Mouse (Mus musculus) spleen, adult 2 months (tissue): Measurements from ENCODE around the gene Trmt11.

ENCODE experiments used
- CTCF ChIP-seq: fragments of 200-500 bp; IDR thresholded peaks from 2 replicates; pipeline ENCODE4 v1.5.1; 2011; ENCODE audit warnings: mild to moderate bottlenecking, inconsistent platforms; ENCODE audit not compliant: insufficient read depth, insufficient read length, insufficient replicate concordance; ENCODE audit errors: extremely low read depth
- POLR2A ChIP-seq: fragments of 200-500 bp; IDR thresholded peaks from 2 replicates; pipeline ENCODE4 v1.6.1; 2011; ENCODE audit warnings: low read depth, low read length, inconsistent platforms

DNA sequence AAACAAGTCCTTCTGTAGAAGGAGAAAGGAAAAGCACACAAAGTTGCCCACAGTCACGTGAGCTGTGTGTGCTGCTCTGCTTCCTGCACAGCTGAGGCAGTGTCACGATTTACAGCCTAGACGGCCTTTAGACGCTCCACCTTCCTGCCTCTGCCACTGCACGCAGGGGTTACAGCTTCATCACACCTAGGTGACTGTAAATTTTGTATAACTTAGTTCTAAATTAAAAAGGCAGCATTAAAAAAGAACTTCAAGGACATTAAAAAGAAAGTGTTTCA lies 62.1 kb downstream of the Trmt11 start:
- TF ChIP-seq CTCF (no peak), POLR2A (no peak)
